In the genomic region with DNA sequence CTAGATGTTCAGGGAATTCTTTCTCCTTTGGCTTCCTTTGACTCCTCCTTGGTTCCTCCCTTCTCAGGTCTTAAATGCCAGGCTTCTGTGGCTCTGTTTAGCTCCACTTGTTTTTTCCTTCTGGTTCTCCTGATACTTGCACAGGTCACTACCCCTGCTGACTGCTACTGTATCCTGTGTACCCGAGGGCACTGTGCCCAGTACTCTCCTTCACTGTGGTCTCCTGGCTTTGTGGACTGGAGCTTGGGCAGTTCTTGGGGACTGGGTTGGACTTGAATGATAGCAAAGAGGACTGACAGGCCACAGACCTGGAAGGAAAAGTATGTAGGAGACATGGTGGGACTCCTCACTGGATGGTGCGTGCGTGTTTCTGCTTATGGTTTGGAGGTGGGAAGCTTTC, we compare ENCODE assay signal across 24 mouse cellular contexts.
DNase-seq lines count a peak whose midpoint lies in the region; TF ChIP-seq lines count a peak whose summit lies in the region.
"Had no signal": no experiment of that assay in that cellular context is flagged by ENCODE, and none has a peak within 500 bp of the region (broad histone marks: within the 10 kb centered on the region; RNA-seq: fewer than 3 reads in every experiment).

No protein-coding gene starts in this region.

- H3K4me3 ChIP-seq in cerebellum, adult 2 months (replicated peaks; ENCODE audit: insufficient read depth, low read depth, low read length) = no peak overlapping the region
- no peak overlapping the region for H3K4me3 ChIP-seq in gastrocnemius, adult 2 months
- H3K4me3 ChIP-seq in left cerebral cortex, adult 2 months = no peak overlapping the region
- H3K4me3 ChIP-seq: embryonic facial prominence, embryonic 10.5 days; embryonic facial prominence, embryonic 13.5 days; erythroblast, embryonic 14.5 days; forebrain, embryonic 12.5 days; heart, adult 2 months; hindbrain, embryonic 12.5 days; hindbrain, embryonic 15.5 days had no signal

- peak overlapping the region; percentile 63 for H3K27ac ChIP-seq in cerebellum, adult 2 months (ENCODE audit: insufficient read depth, low read length)
- peak overlapping the region; percentile 55 for H3K27ac ChIP-seq in gastrocnemius, adult 2 months
- H3K27ac ChIP-seq in left cerebral cortex, adult 2 months = peak overlapping the region; percentile 62; the same call in 1 of the 2 replicates
- H3K27ac ChIP-seq: embryonic facial prominence, embryonic 10.5 days; embryonic facial prominence, embryonic 13.5 days; forebrain, embryonic 12.5 days; heart, adult 2 months; hindbrain, embryonic 12.5 days; hindbrain, embryonic 15.5 days had no signal

- TF ChIP-seq CTCF in cerebellum, adult 2 months (IDR thresholded peaks at IDR 0.05; ENCODE audit: borderline replicate concordance, insufficient read depth, low read depth, low read length) = no peak
- TF ChIP-seq CTCF in gastrocnemius, adult 2 months (IDR thresholded peaks at IDR 0.05) = no peak
- TF ChIP-seq CTCF in left cerebral cortex, adult 2 months (IDR thresholded peaks at IDR 0.05) = no peak

- intact Hi-C loops in gastrocnemius, adult 2 months (cut with DNase I) = no loop called here
- intact Hi-C loops in gastrocnemius, postnatal 36 days (cut with DNase I) = no loop called here
- intact Hi-C loops in left cerebral cortex, adult 2 months (cut with DNase I) = no loop called here

- WGBS in cerebellum, adult 2 months = 61% methylated on average over 3 of the region's 3 CpGs

- H3K27me3 ChIP-seq in cerebellum, adult 2 months (ENCODE audit: control insufficient read depth, insufficient read depth, low read length) = no peaks in the 10 kb centered on the region
- H3K27me3 ChIP-seq: CH12.LX; embryonic facial prominence, embryonic 13.5 days; forebrain, embryonic 12.5 days; hindbrain, embryonic 12.5 days; hindbrain, embryonic 15.5 days; Patski had no signal

- peaks cover 17% of the 10 kb centered on the region for H3K4me1 ChIP-seq in cerebellum, adult 2 months (ENCODE audit: control insufficient read depth, insufficient read depth, low read length)
- H3K4me1 ChIP-seq: embryonic facial prominence, embryonic 10.5 days; embryonic facial prominence, embryonic 13.5 days; hindbrain, embryonic 12.5 days; hindbrain, embryonic 15.5 days had no signal

- no peak for TF ChIP-seq POLR2A in cerebellum, adult 2 months (IDR thresholded peaks at IDR 0.05; ENCODE audit: borderline replicate concordance, insufficient read depth, low read length)

- peak in 1 of 2 experiments; percentile 14 for DNase-seq in cerebellum, adult 2 months
- no peak for DNase-seq in cerebellum, adult 18-20 months
- no peak for DNase-seq in gastrocnemius, adult 2 months
- DNase-seq in gastrocnemius, postnatal 36 days = no peak
- DNase-seq in left cerebral cortex, adult 2 months (ENCODE audit: extremely low spot score in 1 of 2, low spot score in 2 of 2) = no peak
- no peak for DNase-seq in left cerebral cortex, adult 18-20 months (ENCODE audit: low spot score in 2 of 2)
- DNase-seq: adrenal gland, postnatal 10 days; adrenal gland, postnatal 36 days; B cell, adult 2 months; cerebellum, adult 11 months; cerebellum, adult 9-11 months; cerebellum, postnatal 25 days; embryo, embryonic 11 days; gastrocnemius, postnatal 14 days; heart, adult 2 months; kidney, adult 2 months had no signal
